Mouse (Mus musculus) heart, adult 11 months (tissue): ENCODE measurements around the gene Asb16.

Experiments
- DNase-seq: peaks from one replicate; pipeline ENCODE4 v3.0.0; 2022

Asb16 gene

GRCm38 (mm10) chr11:102268520-102269244, at the start of gene Asb16:
Gene Asb16 (plus strand): TSS chr11:102268743.
- no peak for DNase-seq

GRCm38 (mm10) chr11:102218783-102219182, 49.8 kb upstream of the Asb16 start:
- DNase-seq, result peak; percentile 100

- DNase-seq, result no peak
These were observed 49.1 kb upstream of the Asb16 start for GRCm38 (mm10) chr11:102219247-102219993.

- DNase-seq, result peak; percentile 99
These were observed 48.6 kb upstream of the Asb16 start for GRCm38 (mm10) chr11:102219994-102220346.

- DNase-seq, result peak; percentile 93
These were observed 48.1 kb upstream of the Asb16 start for GRCm38 (mm10) chr11:102220451-102220850.

- DNase-seq, result peak; percentile 91
These were observed 47.1 kb upstream of the Asb16 start for GRCm38 (mm10) chr11:102221243-102221953.

GRCm38 (mm10) chr11:102221954-102222351, 46.6 kb upstream of the Asb16 start:
- peak; percentile 93 for DNase-seq

- DNase-seq, result peak; percentile 91
These were observed 45.4 kb upstream of the Asb16 start for GRCm38 (mm10) chr11:102223166-102223565.

- peak; percentile 97 for DNase-seq
These were observed 43.9 kb upstream of the Asb16 start for GRCm38 (mm10) chr11:102224686-102225085.

- peak; percentile 93 for DNase-seq
These were observed 43.3 kb upstream of the Asb16 start for GRCm38 (mm10) chr11:102225221-102225620.

- DNase-seq, result peak; percentile 93
These were observed 42.2 kb upstream of the Asb16 start for GRCm38 (mm10) chr11:102226067-102226978.

- peak; percentile 94 for DNase-seq
These were observed 41.0 kb upstream of the Asb16 start for GRCm38 (mm10) chr11:102227270-102228190.

GRCm38 (mm10) chr11:102228191-102228545, 40.4 kb upstream of the Asb16 start:
- DNase-seq, result no peak

GRCm38 (mm10) chr11:102228646-102229268, 39.8 kb upstream of the Asb16 start:
- DNase-seq, result peak; percentile 91

GRCm38 (mm10) chr11:102229331-102229953, 39.1 kb upstream of the Asb16 start:
- DNase-seq, result peak; percentile 97

GRCm38 (mm10) chr11:102230006-102230741, 38.4 kb upstream of the Asb16 start, which contains the start of gene Hdac5:
Gene Hdac5 (minus strand): TSS chr11:102230166.
- peak; percentile 100 for DNase-seq

- DNase-seq, result no peak
These were observed 32.5 kb upstream of the Asb16 start for GRCm38 (mm10) chr11:102236022-102236421.

- no peak for DNase-seq
These were observed 27.9 kb upstream of the Asb16 start for GRCm38 (mm10) chr11:102240636-102241035.

GRCm38 (mm10) chr11:102241246-102241645, 27.3 kb upstream of the Asb16 start:
- DNase-seq, result no peak

- DNase-seq, result no peak
These were observed 26.7 kb upstream of the Asb16 start for GRCm38 (mm10) chr11:102241874-102242273.
